In genomic region chr13:21275021-21275814, GRCm38 (mm10) we compare ENCODE assay signal across 8 mouse cellular contexts. TPM values are rescaled to one million over a fixed set of nuclear protein-coding genes. Genes with fewer than 3 reads are reported as not detected.
DNase-seq lines count a peak whose midpoint lies in the region; ATAC-seq lines count a peak whose summit lies in the region.

No protein-coding gene starts in this region.

- ATAC-seq in embryonic facial prominence, embryonic 12.5 days (ENCODE audit: insufficient number of reproducible peaks, insufficient read depth, low FRiP score, low TSS enrichment): 0 out of 2 replicates have a peak, but pooled peaks have one; percentile 45
- ATAC-seq in hindbrain, embryonic 13.5 days (ENCODE audit: low FRiP score): peak; percentile 76
- ATAC-seq in liver, embryonic 12.5 days: peak; percentile 61

- H3K4me3 ChIP-seq in embryonic facial prominence, embryonic 12.5 days: peak overlapping the region; percentile 53
- peak overlapping the region; percentile 57 for H3K4me3 ChIP-seq in hindbrain, embryonic 13.5 days
- H3K4me3 ChIP-seq in liver, embryonic 12.5 days: peak overlapping the region; percentile 63

- no peaks in the 10 kb centered on the region for H3K4me1 ChIP-seq in embryonic facial prominence, embryonic 12.5 days
- peaks cover 11% of the 10 kb centered on the region; the same call in 1 of the 2 replicates for H3K4me1 ChIP-seq in hindbrain, embryonic 13.5 days (replicated peaks)
- peaks cover 32% of the 10 kb centered on the region for H3K4me1 ChIP-seq in liver, embryonic 12.5 days

- peak overlapping the region; percentile 36; the same call in 1 of the 2 replicates for H3K27ac ChIP-seq in embryonic facial prominence, embryonic 12.5 days
- peak overlapping the region; percentile 70 for H3K27ac ChIP-seq in hindbrain, embryonic 13.5 days
- no peak overlapping the region for H3K27ac ChIP-seq in liver, embryonic 12.5 days

- under 1% methylated on average over 29 of the region's 29 CpGs for WGBS in embryonic facial prominence, embryonic 12.5 days
- under 1% methylated on average over 29 of the region's 29 CpGs for WGBS in hindbrain, embryonic 13.5 days
- 1% methylated on average over 29 of the region's 29 CpGs for WGBS in liver, embryonic 12.5 days (ENCODE audit: insufficient replicate concordance)

- H3K27me3 ChIP-seq in embryonic facial prominence, embryonic 12.5 days: peaks cover 3% of the 10 kb centered on the region; the same call in 1 of the 2 replicates
- peaks cover 18% of the 10 kb centered on the region for H3K27me3 ChIP-seq in hindbrain, embryonic 13.5 days
- peaks cover 26% of the 10 kb centered on the region for H3K27me3 ChIP-seq in liver, embryonic 12.5 days (replicated peaks)

- DNase-seq in kidney, adult 18-20 months: peak; percentile 9
- no peak for DNase-seq in kidney, postnatal 25 days
- DNase-seq in NIH3T3 (ENCODE audit: low read depth): peak; percentile 73
- DNase-seq in retina, embryonic 14.5 days (ENCODE audit: low spot score): peak; percentile 79
- DNase-seq in thymus, postnatal 14 days: no peak

- peak overlapping the region; percentile 63 for H3K4me2 ChIP-seq in embryonic facial prominence, embryonic 12.5 days (replicated peaks)
- H3K4me2 ChIP-seq in hindbrain, embryonic 13.5 days: peak overlapping the region; percentile 66
- H3K4me2 ChIP-seq in liver, embryonic 12.5 days: peak overlapping the region; percentile 87

- peak overlapping the region; percentile 51 for H3K9ac ChIP-seq in embryonic facial prominence, embryonic 12.5 days
- H3K9ac ChIP-seq in hindbrain, embryonic 13.5 days: peak overlapping the region; percentile 70
- H3K9ac ChIP-seq in liver, embryonic 12.5 days: peak overlapping the region; percentile 68

- H3K36me3 ChIP-seq in embryonic facial prominence, embryonic 12.5 days: no peaks in the 10 kb centered on the region
- H3K36me3 ChIP-seq in hindbrain, embryonic 13.5 days: no peaks in the 10 kb centered on the region
- no peaks in the 10 kb centered on the region for H3K36me3 ChIP-seq in liver, embryonic 12.5 days

- no peaks in the 10 kb centered on the region for H3K9me3 ChIP-seq in embryonic facial prominence, embryonic 12.5 days
- H3K9me3 ChIP-seq in hindbrain, embryonic 13.5 days: no peaks in the 10 kb centered on the region
- no peaks in the 10 kb centered on the region for H3K9me3 ChIP-seq in liver, embryonic 12.5 days (replicated peaks)

RNA-seq across cellular contexts. Expression of gene Gpx5, which starts 17.3 kb away (rescaled TPM):
- not detected in 2 replicates for polyA plus RNA-seq in embryonic facial prominence, embryonic 12.5 days (2016; fragmentation: Nextera tagmentation; extraction: Ambion mirVana)
- not detected in 2 replicates for polyA plus RNA-seq in hindbrain, embryonic 13.5 days (2015; fragmentation: Nextera tagmentation; extraction: Ambion mirVana)
- polyA plus RNA-seq in liver, embryonic 12.5 days (2016; fragmentation: Nextera tagmentation; extraction: Ambion mirVana): not detected in 2 replicates

RNA-seq across cellular contexts. Expression of gene Gpx6, which starts 36.7 kb away (rescaled TPM):
- 0.13 and 0.55 TPM in 2 replicates for polyA plus RNA-seq in embryonic facial prominence, embryonic 12.5 days (2016; fragmentation: Nextera tagmentation; extraction: Ambion mirVana)
- polyA plus RNA-seq in hindbrain, embryonic 13.5 days (2015; fragmentation: Nextera tagmentation; extraction: Ambion mirVana): not detected in 2 replicates
- polyA plus RNA-seq in liver, embryonic 12.5 days (2016; fragmentation: Nextera tagmentation; extraction: Ambion mirVana): not detected in 2 replicates

Comparison
In these comparisons a context has a peak if more than half of its experiments do, and no peak if none do; other contexts are left out.
1. DNase-seq: peak in kidney, adult 18-20 months (single experiment), NIH3T3 (single experiment) and retina, embryonic 14.5 days (single experiment); none in kidney, postnatal 25 days (0 of 2) and thymus, postnatal 14 days (single experiment).
2. Peak in every context shown above with its lines, with median percentiles within 50 percentile points of each other: ATAC-seq, H3K4me2 ChIP-seq, H3K4me3 ChIP-seq and H3K9ac ChIP-seq.